Mouse (Mus musculus): ENCODE data around the gene Rnaseh2a. TPM values are rescaled to one million over a fixed set of nuclear protein-coding genes. Genes with fewer than 3 reads are reported as not detected.
"Not testable (repeated sequence)": the region's sequence is repeated elsewhere in the genome, so short reads cannot be mapped to it uniquely, and the experiment has no call there.

Rnaseh2a gene
- total and polyA plus RNA-seq, 2 experiments from 2014 or later, result 42.7 to 52.2 TPM

DNA sequence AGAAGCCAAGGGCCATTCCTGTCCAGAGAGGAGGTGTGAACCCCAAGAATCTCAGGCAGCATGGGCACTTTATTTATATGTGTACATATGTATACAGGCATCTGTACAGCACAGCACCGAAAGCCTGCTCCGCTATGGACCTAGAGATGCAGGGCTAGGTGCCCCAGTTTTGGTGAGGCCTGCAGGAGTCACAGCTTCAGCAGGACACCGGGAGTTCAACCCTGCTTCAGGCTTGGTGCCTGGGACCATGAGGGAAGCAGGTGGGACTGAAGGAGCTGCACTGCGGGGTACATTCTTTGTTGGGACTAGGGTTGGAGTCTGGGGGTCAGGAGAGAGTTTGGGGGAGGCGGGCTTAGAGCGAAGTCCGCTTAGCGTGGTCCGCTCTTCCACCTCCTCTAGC is 57.7 kb downstream of the Rnaseh2a start:
- no peak for DNase-seq
- H3K4me1 ChIP-seq (ENCODE audit: insufficient read depth), result no peaks in the 10 kb centered on the region
- H3K27me3 ChIP-seq (ENCODE audit: insufficient read depth, low read length), result peaks cover 4% of the 10 kb centered on the region
- TF ChIP-seq CTCF (IDR thresholded peaks at IDR 0.05; ENCODE audit: low read depth), result no peak
- H3K4me2 ChIP-seq (ENCODE audit: low read depth), result no peak overlapping the region
- peaks cover 57% of the 10 kb centered on the region for H3K36me3 ChIP-seq (ENCODE audit: insufficient read depth)
- no peak overlapping the region for H3K4me3 ChIP-seq (ENCODE audit: low read depth, low read length)
- ATAC-seq, result no peak
- H3K27ac ChIP-seq (ENCODE audit: low read depth, low read length), result no peak overlapping the region
- 86% methylated on average over 9 of the region's 9 CpGs for WGBS
- H3K9me3 ChIP-seq (ENCODE audit: low read length), result no peaks in the 10 kb centered on the region
- H3K9ac ChIP-seq, result no peak overlapping the region

DNA sequence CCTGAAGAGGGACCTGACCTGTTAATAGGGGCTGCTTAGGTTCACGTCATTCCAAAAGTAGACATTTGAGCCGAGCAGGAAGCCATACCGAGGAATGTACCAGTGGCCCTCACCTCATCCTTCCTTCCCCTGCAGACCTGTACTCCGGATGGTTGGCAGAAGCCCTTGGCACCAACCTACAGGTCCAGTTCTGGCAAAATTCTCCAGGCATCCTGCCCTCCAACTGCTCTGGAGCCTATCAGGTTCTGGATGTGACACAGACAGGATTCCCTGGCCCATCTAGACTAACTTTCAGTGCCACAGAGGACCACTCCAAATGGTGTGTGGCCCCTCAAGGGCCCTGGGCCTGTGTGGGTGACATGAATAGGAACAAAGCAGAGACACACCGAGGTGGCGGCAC is 59.0 kb downstream of the Rnaseh2a start:
- H3K4me2 ChIP-seq (ENCODE audit: low read depth), result no peak overlapping the region
- no peak overlapping the region for H3K27ac ChIP-seq (ENCODE audit: low read depth, low read length)
- DNase-seq (no peak), ATAC-seq (no peak)
- H3K4me3 ChIP-seq (ENCODE audit: low read depth, low read length), result no peak overlapping the region
- H3K27me3 ChIP-seq (ENCODE audit: insufficient read depth, low read length), result peaks cover 4% of the 10 kb centered on the region
- no peak for TF ChIP-seq CTCF (IDR thresholded peaks at IDR 0.05; ENCODE audit: low read depth)
- H3K9ac ChIP-seq, result no peak overlapping the region
- peaks cover 44% of the 10 kb centered on the region for H3K36me3 ChIP-seq (ENCODE audit: insufficient read depth)
- H3K9me3 ChIP-seq (ENCODE audit: low read length), result no peaks in the 10 kb centered on the region
- 89% methylated on average over 6 of the region's 6 CpGs for WGBS
- H3K4me1 ChIP-seq (ENCODE audit: insufficient read depth), result no peaks in the 10 kb centered on the region

DNA sequence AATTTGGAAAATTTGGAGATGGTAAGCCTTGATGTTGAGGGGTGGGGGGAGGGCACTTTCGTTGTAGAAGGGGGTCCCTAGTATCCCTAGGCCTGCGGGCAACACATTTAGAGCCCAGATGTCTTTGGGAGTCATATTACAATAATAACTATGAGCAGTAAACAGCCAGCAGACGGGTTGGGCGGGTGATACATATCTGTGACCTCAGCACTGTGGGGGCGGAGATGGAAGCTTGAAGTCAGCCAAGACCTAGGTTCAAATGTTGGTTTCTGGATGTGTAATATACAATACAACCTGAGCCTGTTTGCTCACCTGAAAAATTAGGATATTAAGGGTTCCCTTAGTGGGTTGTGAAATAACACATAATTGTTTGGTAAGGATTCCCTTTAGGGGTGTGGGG is 59.6 kb downstream of the Rnaseh2a start:
- H3K27me3 ChIP-seq (ENCODE audit: insufficient read depth, low read length), result peaks cover under 1% of the 10 kb centered on the region; the same call in 1 of the 2 replicates
- H3K9ac ChIP-seq, result no peak overlapping the region
- no peaks in the 10 kb centered on the region for H3K4me1 ChIP-seq (ENCODE audit: insufficient read depth)
- H3K4me2 ChIP-seq (ENCODE audit: low read depth), result no peak overlapping the region
- DNase-seq (no peak), ATAC-seq (no peak)
- H3K4me3 ChIP-seq (ENCODE audit: low read depth, low read length), result no peak overlapping the region
- 84% methylated on average over 5 of the region's 5 CpGs for WGBS
- peaks cover 38% of the 10 kb centered on the region for H3K36me3 ChIP-seq (ENCODE audit: insufficient read depth)
- no peak for TF ChIP-seq CTCF (IDR thresholded peaks at IDR 0.05; ENCODE audit: low read depth)
- H3K9me3 ChIP-seq (ENCODE audit: low read length), result no peaks in the 10 kb centered on the region
- no peak overlapping the region for H3K27ac ChIP-seq (ENCODE audit: low read depth, low read length)

DNA sequence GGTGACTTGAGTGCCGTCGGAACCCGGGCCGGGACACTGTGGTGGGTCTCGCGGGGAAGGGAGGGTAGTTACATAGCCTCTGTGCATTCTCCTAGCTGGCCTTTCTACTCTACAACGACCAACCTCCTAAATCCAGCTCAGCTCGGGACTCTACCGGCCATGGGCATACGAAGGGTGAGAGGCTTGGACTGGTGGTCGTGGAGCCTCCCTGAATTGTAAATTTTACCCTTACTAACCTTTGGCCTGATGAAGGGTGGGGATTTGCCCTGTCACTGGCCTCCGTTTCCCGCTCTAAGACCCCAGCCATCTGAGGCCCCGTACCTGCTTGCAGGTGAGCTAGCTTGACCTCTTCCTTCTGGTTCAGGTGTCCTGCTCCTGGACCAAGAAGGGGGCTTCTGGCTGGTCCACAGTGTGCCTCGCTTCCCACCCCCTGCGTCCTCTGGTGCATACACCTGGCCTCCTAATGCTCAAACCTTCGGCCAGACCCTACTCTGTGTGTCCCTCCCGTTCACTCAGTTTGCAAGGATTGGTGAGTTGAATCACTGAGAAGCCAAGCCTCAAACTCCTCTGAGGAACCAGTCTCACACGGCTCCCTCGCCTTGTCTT is 60.3 kb downstream of the Rnaseh2a start:
- no peaks in the 10 kb centered on the region for H3K9me3 ChIP-seq (ENCODE audit: low read length)
- peak overlapping the region; percentile 59 for H3K4me2 ChIP-seq (ENCODE audit: low read depth)
- H3K4me3 ChIP-seq (ENCODE audit: low read depth, low read length), result peak overlapping the region; percentile 30
- ATAC-seq (peak; percentile 6; the same call in 1 of the 2 replicates), DNase-seq (no peak)
- H3K36me3 ChIP-seq (ENCODE audit: insufficient read depth), result peaks cover 33% of the 10 kb centered on the region
- 56% methylated on average over 20 of the region's 20 CpGs for WGBS
- TF ChIP-seq CTCF (IDR thresholded peaks at IDR 0.05; ENCODE audit: low read depth), result no peak
- no peaks in the 10 kb centered on the region for H3K4me1 ChIP-seq (ENCODE audit: insufficient read depth)
- no peaks in the 10 kb centered on the region; the same call in 1 of the 2 replicates for H3K27me3 ChIP-seq (ENCODE audit: insufficient read depth, low read length)
- no peak overlapping the region for H3K27ac ChIP-seq (ENCODE audit: low read depth, low read length)
- H3K9ac ChIP-seq, result peak overlapping the region; percentile 37; the same call in 1 of the 2 replicates

DNA sequence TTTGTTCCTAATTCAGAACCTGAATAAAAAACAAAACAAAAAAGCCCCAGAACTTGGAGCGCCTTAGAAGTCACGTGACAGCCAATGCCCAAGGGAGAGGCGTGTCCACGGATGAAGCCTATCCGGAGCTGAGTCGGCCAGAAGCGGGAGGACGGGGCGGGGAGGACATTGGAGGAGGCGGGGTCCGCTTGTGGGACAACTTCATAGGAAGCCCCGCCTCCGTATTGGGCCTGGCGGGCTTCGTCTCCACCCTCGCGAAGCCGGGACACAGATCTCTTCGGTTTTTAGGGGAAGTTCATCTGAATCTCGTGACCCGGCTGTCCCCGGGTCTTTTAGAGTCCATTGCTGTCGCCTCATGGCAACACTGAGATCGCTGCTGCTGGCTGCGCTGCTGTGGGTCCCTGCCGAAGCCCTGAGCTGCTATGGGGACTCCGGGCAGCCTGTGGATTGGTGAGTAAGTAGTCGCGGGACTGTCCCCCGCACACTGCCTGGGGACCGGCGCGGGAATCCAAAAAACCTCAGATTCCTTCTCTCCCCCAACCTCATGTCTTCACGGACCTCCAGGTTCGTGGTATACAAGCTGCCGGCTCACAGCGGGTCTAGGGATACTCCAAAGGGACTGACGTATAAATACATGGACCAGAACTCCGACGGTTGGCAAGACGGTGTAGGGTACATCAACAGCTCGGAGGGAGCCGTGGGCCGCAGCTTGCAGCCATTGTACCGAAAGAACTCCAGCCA is 61.0 kb downstream of the Rnaseh2a start, which contains the start of gene Dnase2a:
Gene Dnase2a (plus strand): TSS at position 140 of the 741 bp plus-strand sequence.
- no peaks in the 10 kb centered on the region for H3K4me1 ChIP-seq (ENCODE audit: insufficient read depth)
- ATAC-seq, result peak; percentile 80
- no peaks in the 10 kb centered on the region; the same call in 1 of the 2 replicates for H3K27me3 ChIP-seq (ENCODE audit: insufficient read depth, low read length)
- no peak for TF ChIP-seq CTCF (IDR thresholded peaks at IDR 0.05; ENCODE audit: low read depth)
- 3% methylated on average over 44 of the region's 45 CpGs for WGBS
- H3K4me3 ChIP-seq (ENCODE audit: low read depth, low read length), result peak within 1 kb of the TSS; percentile 30
- H3K27ac ChIP-seq (ENCODE audit: low read depth, low read length), result no peak within 1 kb of the TSS
- H3K4me2 ChIP-seq (ENCODE audit: low read depth), result peak within 1 kb of the TSS; percentile 59
- no peaks in the 10 kb centered on the region for H3K9me3 ChIP-seq (ENCODE audit: low read length)
- H3K36me3 ChIP-seq (ENCODE audit: insufficient read depth), result peaks cover 33% of the 10 kb centered on the region
- peak; percentile 84 for DNase-seq
- peak within 1 kb of the TSS; percentile 37; the same call in 1 of the 2 replicates for H3K9ac ChIP-seq

DNA sequence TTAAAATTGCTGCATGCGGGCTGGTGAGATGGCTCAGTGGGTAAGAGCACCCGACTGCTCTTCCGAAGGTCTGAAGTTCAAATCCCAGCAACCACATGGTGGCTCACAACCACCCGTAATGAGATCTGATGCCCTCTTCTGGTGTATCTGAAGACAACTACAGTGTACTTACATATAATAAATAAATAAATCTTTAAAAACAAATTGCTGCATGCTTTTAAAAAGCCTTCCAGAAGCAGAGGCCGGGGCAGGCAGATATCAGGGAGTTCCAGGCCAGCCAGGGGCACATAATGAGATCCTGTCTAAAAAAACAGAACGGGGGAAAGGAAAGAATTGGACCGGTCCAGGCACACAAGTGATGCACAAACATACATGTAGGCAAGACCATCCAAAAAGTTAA is 61.6 kb downstream of the Rnaseh2a start:
- H3K4me1 ChIP-seq (ENCODE audit: insufficient read depth); H3K27me3 ChIP-seq (ENCODE audit: insufficient read depth, low read length); DNase-seq; H3K9me3 ChIP-seq (ENCODE audit: low read length); H3K9ac ChIP-seq; ATAC-seq; H3K27ac ChIP-seq (ENCODE audit: low read depth, low read length); H3K4me3 ChIP-seq (ENCODE audit: low read depth, low read length): not testable (repeated sequence)
- 31% methylated on average over 6 of the region's 7 CpGs for WGBS
- H3K4me2 ChIP-seq (ENCODE audit: low read depth), result peak overlapping the region; percentile 59
- H3K36me3 ChIP-seq (ENCODE audit: insufficient read depth), result peaks cover 29% of the 10 kb centered on the region

DNA sequence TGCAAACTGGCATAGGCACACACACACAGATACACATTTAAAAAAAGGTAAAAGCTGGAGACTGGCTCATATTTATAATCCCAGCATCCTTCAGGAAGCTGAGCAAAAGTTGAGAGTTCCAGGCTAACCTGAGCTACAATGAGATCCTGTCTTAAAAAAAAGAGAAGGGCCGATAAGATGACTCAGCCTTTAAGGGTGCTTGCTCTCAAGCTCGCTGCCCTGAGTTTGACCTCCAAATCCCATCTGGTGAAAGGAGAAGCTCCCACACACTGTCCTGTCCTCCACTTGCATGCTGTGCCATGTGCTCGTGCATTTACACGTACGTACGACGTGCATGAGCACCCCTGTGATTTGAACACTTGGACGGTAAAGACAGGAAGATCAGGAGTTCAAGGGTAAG is 62.1 kb downstream of the Rnaseh2a start:
- peaks cover 24% of the 10 kb centered on the region for H3K36me3 ChIP-seq (ENCODE audit: insufficient read depth)

More for the DNA sequence above, 62.1 kb downstream of the Rnaseh2a start:
- no peaks in the 10 kb centered on the region; the same call in 1 of the 2 replicates for H3K27me3 ChIP-seq (ENCODE audit: insufficient read depth, low read length)
- no peak overlapping the region for H3K27ac ChIP-seq (ENCODE audit: low read depth, low read length)
- no peaks in the 10 kb centered on the region for H3K9me3 ChIP-seq (ENCODE audit: low read length)
- H3K4me1 ChIP-seq (ENCODE audit: insufficient read depth), result peaks cover 5% of the 10 kb centered on the region; the same call in 1 of the 2 replicates
- ATAC-seq (no peak), DNase-seq (no peak)
- no peak overlapping the region for H3K4me2 ChIP-seq (ENCODE audit: low read depth)
- H3K4me3 ChIP-seq (ENCODE audit: low read depth, low read length), result no peak overlapping the region
- WGBS, result 78% methylated on average over 8 of the region's 8 CpGs
- TF ChIP-seq CTCF (IDR thresholded peaks at IDR 0.05; ENCODE audit: low read depth), result no peak
- H3K9ac ChIP-seq, result no peak overlapping the region

Measured in forebrain, postnatal 0 days (tissue).